ENCODE assay signal across 19 mouse cellular contexts in genomic region chr2:107935775-107936174, GRCm38 (mm10).
A peak's percentile ranks its signal among the peaks of the same experiment; 100 is the strongest.
DNase-seq lines count a peak whose midpoint lies in the region; ATAC-seq and TF ChIP-seq lines count a peak whose summit lies in the region.
"Had no signal": no experiment of that assay in that cellular context is flagged by ENCODE, and none has a peak within 500 bp of the region (broad histone marks: within the 10 kb centered on the region; RNA-seq: fewer than 3 reads in every experiment).

No protein-coding gene starts in this region.

- H3K9me3 ChIP-seq in hindbrain, embryonic 11.5 days (ENCODE audit: control insufficient read depth, low read length) = no peaks in the 10 kb centered on the region
- H3K9me3 ChIP-seq in hindbrain, embryonic 10.5 days = no peaks in the 10 kb centered on the region
- no peaks in the 10 kb centered on the region for H3K9me3 ChIP-seq in forebrain, embryonic 13.5 days (replicated peaks)
- H3K9me3 ChIP-seq in hindbrain, embryonic 13.5 days = no peaks in the 10 kb centered on the region
- H3K9me3 ChIP-seq in neural tube, embryonic 13.5 days = no peaks in the 10 kb centered on the region
- H3K9me3 ChIP-seq in stomach, postnatal 0 days (ENCODE audit: control insufficient read depth, low read length) = no peaks in the 10 kb centered on the region
- H3K9me3 ChIP-seq: G1E; limb, embryonic 15.5 days; liver, embryonic 15.5 days had no signal

- H3K4me2 ChIP-seq in hindbrain, embryonic 11.5 days (replicated peaks; ENCODE audit: low read depth, low read length) = no peak overlapping the region
- no peak overlapping the region for H3K4me2 ChIP-seq in forebrain, embryonic 13.5 days
- H3K4me2 ChIP-seq in hindbrain, embryonic 13.5 days = no peak overlapping the region
- H3K4me2 ChIP-seq in neural tube, embryonic 13.5 days = no peak overlapping the region
- H3K4me2 ChIP-seq in stomach, postnatal 0 days (replicated peaks; ENCODE audit: low read depth) = no peak overlapping the region
- H3K4me2 ChIP-seq: limb, embryonic 15.5 days; liver, embryonic 15.5 days had no signal

- no peak for TF ChIP-seq CTCF in stomach, postnatal 0 days (IDR thresholded peaks at IDR 0.05; ENCODE audit: low read depth)

- no peak overlapping the region for H3K9ac ChIP-seq in hindbrain, embryonic 11.5 days (ENCODE audit: low read depth, low read length)
- H3K9ac ChIP-seq in forebrain, embryonic 13.5 days = no peak overlapping the region
- H3K9ac ChIP-seq in hindbrain, embryonic 13.5 days = no peak overlapping the region
- H3K9ac ChIP-seq in neural tube, embryonic 13.5 days = no peak overlapping the region
- no peak overlapping the region for H3K9ac ChIP-seq in stomach, postnatal 0 days (ENCODE audit: low read length)
- H3K9ac ChIP-seq: limb, embryonic 15.5 days; liver, embryonic 15.5 days had no signal

- no peak for DNase-seq in hindbrain, embryonic 11.5 days (ENCODE audit: low spot score)
- no peak for DNase-seq in hindbrain, embryonic 10.5 days (ENCODE audit: low spot score)
- no peak for DNase-seq in stomach, postnatal 0 days (ENCODE audit: low spot score)
- no peak for DNase-seq in thymus, postnatal 36 days
- DNase-seq: adrenal gland, postnatal 25 days; cerebellum, adult 11-12 months; cerebellum, postnatal 14 days; kidney, adult 8-10 months; kidney, postnatal 14 days; right cerebral cortex, postnatal 4 days had no signal

- H3K27ac ChIP-seq in hindbrain, embryonic 11.5 days (ENCODE audit: low read depth, low read length) = no peak overlapping the region
- H3K27ac ChIP-seq in hindbrain, embryonic 10.5 days = no peak overlapping the region
- no peak overlapping the region for H3K27ac ChIP-seq in forebrain, embryonic 13.5 days
- no peak overlapping the region for H3K27ac ChIP-seq in hindbrain, embryonic 13.5 days
- H3K27ac ChIP-seq in neural tube, embryonic 13.5 days (replicated peaks) = peak overlapping the region; percentile 20; the same call in 1 of the 2 replicates
- H3K27ac ChIP-seq in stomach, postnatal 0 days (replicated peaks) = no peak overlapping the region
- H3K27ac ChIP-seq: layer of hippocampus, adult 2 months; limb, embryonic 15.5 days; liver, embryonic 15.5 days had no signal

- no peak overlapping the region for H3K4me3 ChIP-seq in hindbrain, embryonic 11.5 days (ENCODE audit: low read depth, low read length)
- no peak overlapping the region for H3K4me3 ChIP-seq in hindbrain, embryonic 10.5 days
- H3K4me3 ChIP-seq in forebrain, embryonic 13.5 days = no peak overlapping the region
- no peak overlapping the region for H3K4me3 ChIP-seq in hindbrain, embryonic 13.5 days
- no peak overlapping the region for H3K4me3 ChIP-seq in neural tube, embryonic 13.5 days
- no peak overlapping the region for H3K4me3 ChIP-seq in stomach, postnatal 0 days (ENCODE audit: low read depth, low read length)
- H3K4me3 ChIP-seq: layer of hippocampus, adult 2 months; limb, embryonic 15.5 days; liver, embryonic 15.5 days had no signal

- 0 out of 2 replicates have a peak, but pooled peaks have one; percentile 30 for ATAC-seq in hindbrain, embryonic 11.5 days (ENCODE audit: low FRiP score)
- ATAC-seq in forebrain, embryonic 13.5 days = peak; percentile 70
- ATAC-seq in hindbrain, embryonic 13.5 days (ENCODE audit: low FRiP score) = peak; percentile 91
- ATAC-seq in neural tube, embryonic 13.5 days (ENCODE audit: low read depth) = peak; percentile 95
- no peak for ATAC-seq in stomach, postnatal 0 days (ENCODE audit: low FRiP score, low TSS enrichment)
- ATAC-seq: activated CD4-positive, CD25-positive, alpha-beta regulatory T cell, adult 4 months; lung, postnatal 0 days had no signal

- H3K4me1 ChIP-seq in hindbrain, embryonic 11.5 days (replicated peaks; ENCODE audit: control insufficient read depth, insufficient read depth, low read length) = no peaks in the 10 kb centered on the region
- H3K4me1 ChIP-seq in hindbrain, embryonic 10.5 days (replicated peaks) = no peaks in the 10 kb centered on the region
- peaks cover 14% of the 10 kb centered on the region for H3K4me1 ChIP-seq in forebrain, embryonic 13.5 days
- peaks cover 11% of the 10 kb centered on the region for H3K4me1 ChIP-seq in hindbrain, embryonic 13.5 days (replicated peaks)
- H3K4me1 ChIP-seq in neural tube, embryonic 13.5 days (replicated peaks) = peaks cover 15% of the 10 kb centered on the region
- no peaks in the 10 kb centered on the region for H3K4me1 ChIP-seq in stomach, postnatal 0 days (replicated peaks; ENCODE audit: control insufficient read depth, insufficient read depth)
- H3K4me1 ChIP-seq: limb, embryonic 15.5 days; liver, embryonic 15.5 days had no signal

- WGBS in hindbrain, embryonic 11.5 days = 79% methylated on average over 2 of the region's 2 CpGs
- WGBS in hindbrain, embryonic 10.5 days = 87% methylated on average over 2 of the region's 2 CpGs
- 28% methylated on average over 2 of the region's 2 CpGs for WGBS in forebrain, embryonic 13.5 days
- WGBS in hindbrain, embryonic 13.5 days = 59% methylated on average over 2 of the region's 2 CpGs
- WGBS in neural tube, embryonic 13.5 days = 37% methylated on average over 2 of the region's 2 CpGs
- 76% methylated on average over 2 of the region's 2 CpGs for WGBS in stomach, postnatal 0 days

- no peaks in the 10 kb centered on the region for H3K36me3 ChIP-seq in hindbrain, embryonic 11.5 days (ENCODE audit: control insufficient read depth, insufficient read depth, low read length)
- no peaks in the 10 kb centered on the region for H3K36me3 ChIP-seq in hindbrain, embryonic 10.5 days
- H3K36me3 ChIP-seq in forebrain, embryonic 13.5 days (ENCODE audit: poor library complexity, severe bottlenecking) = no peaks in the 10 kb centered on the region
- no peaks in the 10 kb centered on the region for H3K36me3 ChIP-seq in hindbrain, embryonic 13.5 days
- H3K36me3 ChIP-seq in neural tube, embryonic 13.5 days = no peaks in the 10 kb centered on the region
- H3K36me3 ChIP-seq in stomach, postnatal 0 days (ENCODE audit: control insufficient read depth, insufficient read depth, low read length) = no peaks in the 10 kb centered on the region
- H3K36me3 ChIP-seq: G1E; limb, embryonic 15.5 days; liver, embryonic 15.5 days had no signal

- no peak for TF ChIP-seq EP300 in stomach, postnatal 0 days (optimal IDR thresholded peaks at IDR 0.05)

- no peaks in the 10 kb centered on the region for H3K27me3 ChIP-seq in hindbrain, embryonic 11.5 days (ENCODE audit: control insufficient read depth, insufficient read depth, low read length)
- H3K27me3 ChIP-seq in hindbrain, embryonic 10.5 days (ENCODE audit: insufficient read depth, poor library complexity, severe bottlenecking) = no peaks in the 10 kb centered on the region
- no peaks in the 10 kb centered on the region for H3K27me3 ChIP-seq in forebrain, embryonic 13.5 days
- no peaks in the 10 kb centered on the region for H3K27me3 ChIP-seq in hindbrain, embryonic 13.5 days
- H3K27me3 ChIP-seq in neural tube, embryonic 13.5 days = no peaks in the 10 kb centered on the region
- H3K27me3 ChIP-seq in stomach, postnatal 0 days (ENCODE audit: control insufficient read depth, insufficient read depth, low read length) = no peaks in the 10 kb centered on the region
- H3K27me3 ChIP-seq: limb, embryonic 15.5 days; liver, embryonic 15.5 days had no signal
